Mouse (Mus musculus) thymus, adult 2 months (tissue): ENCODE results near the gene C130073F10Rik.
"Not testable (repeated sequence)": the region's sequence is repeated elsewhere in the genome, so short reads cannot be mapped to it uniquely, and the experiment has no call there.

Source experiments
- CTCF ChIP-seq: fragments of 200-500 bp; IDR thresholded peaks from 2 replicates; pipeline ENCODE4 v1.5.1; 2012; ENCODE audit warnings: mild to moderate bottlenecking, control low read depth, low read length, moderate library complexity, borderline replicate concordance; ENCODE audit not compliant: control insufficient read depth, poor library complexity, insufficient read depth; ENCODE audit errors: extremely low read depth
- POLR2A ChIP-seq: fragments of 200-500 bp; IDR thresholded peaks from 2 replicates; pipeline ENCODE4 v1.6.1; 2012; ENCODE audit warnings: mild to moderate bottlenecking, low read length, control low read depth, moderate library complexity; ENCODE audit not compliant: control insufficient read depth, poor library complexity, insufficient read depth; ENCODE audit errors: extremely low read depth

DNA sequence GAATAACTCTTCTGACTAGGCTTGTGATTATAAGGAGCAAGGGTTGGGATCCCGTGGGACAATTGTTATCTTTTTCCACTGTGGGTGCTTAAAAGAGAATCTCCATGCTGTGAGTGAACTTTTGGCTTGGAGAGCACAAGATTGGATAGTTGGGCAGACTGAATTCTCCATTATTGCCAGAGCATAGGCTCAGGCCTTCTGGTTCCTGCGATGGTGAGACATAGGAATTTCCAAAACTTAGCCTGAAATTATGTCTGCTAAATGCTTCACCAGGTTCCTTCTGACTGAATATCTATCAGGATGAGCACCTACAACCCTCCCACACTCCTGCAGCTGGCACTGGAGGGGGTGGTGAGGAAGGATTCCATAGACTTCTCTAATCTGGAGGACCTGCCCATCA lies 15.2 kb upstream of the C130073F10Rik start, which contains the start of gene Gm12800:
- TF ChIP-seq CTCF, POLR2A: not testable (repeated sequence)
